Mouse (Mus musculus): ENCODE data around the gene Trcg1. TPM values are rescaled to one million over a fixed set of nuclear protein-coding genes. Genes with fewer than 3 reads are reported as not detected.
A peak's percentile ranks its signal among the peaks of the same experiment; 100 is the strongest.

The Trcg1 gene
- total and polyA plus RNA-seq, 2 experiments = not detected

- no peaks in the 10 kb centered on the region for H3K27me3 ChIP-seq (ENCODE audit: control insufficient read depth, insufficient read depth, low read length)
- H3K4me1 ChIP-seq (ENCODE audit: control insufficient read depth, insufficient read depth, low read length) = peaks cover 10% of the 10 kb centered on the region
- no peak overlapping the region for H3K9ac ChIP-seq (ENCODE audit: low read depth, low read length)
- TF ChIP-seq CTCF (IDR thresholded peaks at IDR 0.05; ENCODE audit: low read depth, low read length) (no peak), POLR2A (IDR thresholded peaks at IDR 0.05; ENCODE audit: extremely low read depth, insufficient read depth, low read length) (no peak)
- H3K79me2 ChIP-seq (ENCODE audit: control insufficient read depth, insufficient read depth, low read length) = peaks cover 30% of the 10 kb centered on the region
- H3K27ac ChIP-seq (replicated peaks; ENCODE audit: insufficient read depth, low read depth, low read length) = no peak overlapping the region
- WGBS = 80% methylated on average over 7 of the region's 7 CpGs
- peaks cover 4% of the 10 kb centered on the region; the same call in 1 of the 2 replicates for H3K36me3 ChIP-seq (ENCODE audit: control insufficient read depth, insufficient read depth, low read length)
- DNase-seq (ENCODE audit: extremely low read depth, low read depth, low spot score) = no peak
- no peak overlapping the region for H3K4me3 ChIP-seq (ENCODE audit: insufficient read depth, low read depth, low read length)
Measured at GRCm38 (mm10) chr9:57254061-57254460, 17.7 kb downstream of the Trcg1 start.

DNA sequence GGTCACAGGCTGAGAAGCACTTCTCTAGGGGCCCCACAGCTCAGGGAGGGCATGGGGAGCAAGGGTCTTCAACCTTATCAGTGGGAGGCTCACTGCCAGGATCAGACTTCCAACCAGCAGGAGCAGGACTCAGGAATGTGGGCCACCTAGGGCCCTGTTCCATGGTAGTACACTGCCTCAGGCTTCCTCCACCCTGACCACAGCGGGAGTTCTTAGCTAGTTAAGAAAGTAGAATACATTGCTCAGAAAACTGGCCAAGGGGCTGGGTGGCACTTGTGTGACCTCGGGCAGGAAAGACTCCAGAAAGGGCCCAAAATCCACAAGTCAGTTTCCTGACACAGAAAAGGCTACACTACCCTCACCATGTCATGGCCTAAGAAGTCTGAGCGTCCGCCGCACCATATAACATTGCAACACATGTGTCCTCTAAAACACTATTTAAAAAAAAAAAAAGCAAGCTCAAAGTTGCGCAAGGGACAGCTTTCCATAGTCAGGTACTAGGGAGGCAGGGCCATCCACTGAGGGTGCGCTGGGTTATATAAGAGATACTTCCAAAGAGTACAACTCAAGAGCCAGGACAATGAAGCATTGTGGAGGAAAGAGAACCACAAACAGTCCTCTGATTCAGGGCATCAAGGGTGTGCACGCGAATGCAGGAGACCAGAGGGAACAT lies 18.6 kb downstream of the Trcg1 start:
- 39% methylated on average over 9 of the region's 9 CpGs for WGBS
- no peak overlapping the region for H3K9ac ChIP-seq (ENCODE audit: low read depth, low read length)

GRCm38 (mm10) chr9:57256309-57256708 lies 20.0 kb downstream of the Trcg1 start:
- no peak for TF ChIP-seq CTCF (IDR thresholded peaks at IDR 0.05; ENCODE audit: low read depth, low read length)
- TF ChIP-seq POLR2A (IDR thresholded peaks at IDR 0.05; ENCODE audit: extremely low read depth, insufficient read depth, low read length) = no peak
- no peaks in the 10 kb centered on the region for H3K27me3 ChIP-seq (ENCODE audit: control insufficient read depth, insufficient read depth, low read length)
- H3K4me1 ChIP-seq (ENCODE audit: control insufficient read depth, insufficient read depth, low read length) = peaks cover 20% of the 10 kb centered on the region
- H3K9ac ChIP-seq (ENCODE audit: low read depth, low read length) = no peak overlapping the region
- peaks cover 37% of the 10 kb centered on the region for H3K79me2 ChIP-seq (ENCODE audit: control insufficient read depth, insufficient read depth, low read length)
- H3K4me3 ChIP-seq (ENCODE audit: insufficient read depth, low read depth, low read length) = no peak overlapping the region
- H3K36me3 ChIP-seq (ENCODE audit: control insufficient read depth, insufficient read depth, low read length) = peaks cover 4% of the 10 kb centered on the region; the same call in 1 of the 2 replicates
- DNase-seq (ENCODE audit: extremely low read depth, low read depth, low spot score) = no peak
- WGBS = 95% methylated on average over 20 of the region's 20 CpGs
- H3K27ac ChIP-seq (replicated peaks; ENCODE audit: insufficient read depth, low read depth, low read length) = no peak overlapping the region

More for the DNA sequence above, 18.6 kb downstream of the Trcg1 start:
- Histone ChIP-seq H3K36me3 (ENCODE audit: control insufficient read depth, insufficient read depth, low read length) (peaks cover 4% of the 10 kb centered on the region; the same call in 1 of the 2 replicates), H3K4me3 (ENCODE audit: insufficient read depth, low read depth, low read length) (no peak overlapping the region), H3K27ac (replicated peaks; ENCODE audit: insufficient read depth, low read depth, low read length) (peak overlapping the region; percentile 51), H3K79me2 (ENCODE audit: control insufficient read depth, insufficient read depth, low read length) (peaks cover 33% of the 10 kb centered on the region), H3K4me1 (ENCODE audit: control insufficient read depth, insufficient read depth, low read length) (peaks cover 10% of the 10 kb centered on the region), H3K27me3 (ENCODE audit: control insufficient read depth, insufficient read depth, low read length) (no peaks in the 10 kb centered on the region)
- DNase-seq (ENCODE audit: extremely low read depth, low read depth, low spot score) = peak; percentile 86
- TF ChIP-seq POLR2A (IDR thresholded peaks at IDR 0.05; ENCODE audit: extremely low read depth, insufficient read depth, low read length) = no peak
- TF ChIP-seq CTCF (IDR thresholded peaks at IDR 0.05; ENCODE audit: low read depth, low read length) = no peak

- Histone ChIP-seq H3K9ac (ENCODE audit: low read depth, low read length) (no peak overlapping the region), H3K27ac (replicated peaks; ENCODE audit: insufficient read depth, low read depth, low read length) (no peak overlapping the region), H3K27me3 (ENCODE audit: control insufficient read depth, insufficient read depth, low read length) (no peaks in the 10 kb centered on the region), H3K4me3 (ENCODE audit: insufficient read depth, low read depth, low read length) (no peak overlapping the region), H3K79me2 (ENCODE audit: control insufficient read depth, insufficient read depth, low read length) (peaks cover 43% of the 10 kb centered on the region), H3K36me3 (ENCODE audit: control insufficient read depth, insufficient read depth, low read length) (peaks cover 4% of the 10 kb centered on the region; the same call in 1 of the 2 replicates), H3K4me1 (ENCODE audit: control insufficient read depth, insufficient read depth, low read length) (peaks cover 20% of the 10 kb centered on the region)
- WGBS = 96% methylated on average over 11 of the region's 11 CpGs
- no peak for TF ChIP-seq CTCF (IDR thresholded peaks at IDR 0.05; ENCODE audit: low read depth, low read length)
- DNase-seq (ENCODE audit: extremely low read depth, low read depth, low spot score) = no peak
Measured at GRCm38 (mm10) chr9:57256861-57257260, 20.5 kb downstream of the Trcg1 start.

- Histone ChIP-seq H3K9ac (ENCODE audit: low read depth, low read length) (no peak overlapping the region), H3K27ac (replicated peaks; ENCODE audit: insufficient read depth, low read depth, low read length) (no peak overlapping the region), H3K4me1 (ENCODE audit: control insufficient read depth, insufficient read depth, low read length) (peaks cover 20% of the 10 kb centered on the region), H3K36me3 (ENCODE audit: control insufficient read depth, insufficient read depth, low read length) (peaks cover 4% of the 10 kb centered on the region; the same call in 1 of the 2 replicates), H3K79me2 (ENCODE audit: control insufficient read depth, insufficient read depth, low read length) (peaks cover 48% of the 10 kb centered on the region), H3K4me3 (ENCODE audit: insufficient read depth, low read depth, low read length) (no peak overlapping the region), H3K27me3 (ENCODE audit: control insufficient read depth, insufficient read depth, low read length) (no peaks in the 10 kb centered on the region)
- TF ChIP-seq POLR2A (IDR thresholded peaks at IDR 0.05; ENCODE audit: extremely low read depth, insufficient read depth, low read length) (no peak), CTCF (IDR thresholded peaks at IDR 0.05; ENCODE audit: low read depth, low read length) (no peak)
- DNase-seq (ENCODE audit: extremely low read depth, low read depth, low spot score) = no peak
- WGBS = 87% methylated on average over 9 of the region's 9 CpGs
Measured at GRCm38 (mm10) chr9:57257627-57258026, 21.3 kb downstream of the Trcg1 start.

DNA sequence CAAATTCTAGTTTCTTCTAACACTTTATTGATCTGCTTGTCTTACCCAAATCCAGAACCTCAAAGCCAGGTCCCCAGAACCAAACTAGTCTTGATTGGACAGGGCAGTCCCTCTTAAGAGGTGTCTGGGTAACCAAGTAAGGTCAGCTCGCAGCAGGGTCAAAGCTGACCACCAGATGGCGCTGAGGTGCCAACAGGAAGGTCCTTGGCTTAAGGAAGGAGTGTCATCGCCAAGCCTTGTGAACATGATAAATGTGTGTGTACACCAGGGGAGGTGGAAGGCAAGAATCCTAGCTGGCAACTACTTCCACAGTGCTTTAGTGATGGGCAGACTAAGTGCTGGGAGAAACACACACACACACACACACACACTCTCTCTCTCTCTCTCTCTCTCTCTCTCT lies 23.4 kb downstream of the Trcg1 start:
- WGBS = 2% methylated on average over 3 of the region's 3 CpGs
- H3K36me3 ChIP-seq (ENCODE audit: control insufficient read depth, insufficient read depth, low read length) = no peaks in the 10 kb centered on the region
- H3K4me1 ChIP-seq (ENCODE audit: control insufficient read depth, insufficient read depth, low read length) = peaks cover 22% of the 10 kb centered on the region
- H3K79me2 ChIP-seq (ENCODE audit: control insufficient read depth, insufficient read depth, low read length) = peaks cover 47% of the 10 kb centered on the region
- no peak for TF ChIP-seq POLR2A (IDR thresholded peaks at IDR 0.05; ENCODE audit: extremely low read depth, insufficient read depth, low read length)
- TF ChIP-seq CTCF (IDR thresholded peaks at IDR 0.05; ENCODE audit: low read depth, low read length) = peak; percentile 99
- H3K4me3 ChIP-seq (ENCODE audit: insufficient read depth, low read depth, low read length) = no peak overlapping the region
- no peaks in the 10 kb centered on the region for H3K27me3 ChIP-seq (ENCODE audit: control insufficient read depth, insufficient read depth, low read length)
- no peak overlapping the region for H3K9ac ChIP-seq (ENCODE audit: low read depth, low read length)
- H3K27ac ChIP-seq (replicated peaks; ENCODE audit: insufficient read depth, low read depth, low read length) = no peak overlapping the region
- peak; percentile 80 for DNase-seq (ENCODE audit: extremely low read depth, low read depth, low spot score)
